Mouse (Mus musculus) ES-E14 (cell line): ENCODE measurements around the gene Tmem108.

Experiments
- HCFC1 ChIP-seq: IDR thresholded peaks from 2 replicates; pipeline ENCODE4 v1.6.1; 2012; ENCODE audit warnings: low read length, inconsistent platforms, borderline replicate concordance; ENCODE audit not compliant: insufficient read depth
- MAFK ChIP-seq: IDR thresholded peaks from 2 replicates; pipeline ENCODE4 v1.6.1; 2014; ENCODE audit warnings: mild to moderate bottlenecking, low read depth, low read length, inconsistent platforms; ENCODE audit not compliant: insufficient read depth
- ZNF384 ChIP-seq: IDR thresholded peaks from 2 replicates; pipeline ENCODE4 v1.6.1; 2012; ENCODE audit warnings: low read depth, low read length, inconsistent platforms

GRCm38 (mm10) chr9:103434116-103434515 lies 327.5 kb downstream of the Tmem108 start:
- TF ChIP-seq MAFK = no peak
- no peak for TF ChIP-seq HCFC1
- TF ChIP-seq ZNF384 = no peak
